Mouse (Mus musculus) erythroblast, embryonic 14.5 days (primary cell): Measurements from ENCODE around the gene Def8.

Experiments
- GATA1 ChIP-seq: IDR thresholded peaks from 2 replicates; pipeline ENCODE4 v1.6.1; 2012; ENCODE audit warnings: low read length, inconsistent platforms, mixed read lengths
- TAL1 ChIP-seq: IDR thresholded peaks from 3 replicates; pipeline ENCODE4 v1.6.1; 2012; ENCODE audit warnings: low read length, inconsistent platforms, mixed read lengths

DNA sequence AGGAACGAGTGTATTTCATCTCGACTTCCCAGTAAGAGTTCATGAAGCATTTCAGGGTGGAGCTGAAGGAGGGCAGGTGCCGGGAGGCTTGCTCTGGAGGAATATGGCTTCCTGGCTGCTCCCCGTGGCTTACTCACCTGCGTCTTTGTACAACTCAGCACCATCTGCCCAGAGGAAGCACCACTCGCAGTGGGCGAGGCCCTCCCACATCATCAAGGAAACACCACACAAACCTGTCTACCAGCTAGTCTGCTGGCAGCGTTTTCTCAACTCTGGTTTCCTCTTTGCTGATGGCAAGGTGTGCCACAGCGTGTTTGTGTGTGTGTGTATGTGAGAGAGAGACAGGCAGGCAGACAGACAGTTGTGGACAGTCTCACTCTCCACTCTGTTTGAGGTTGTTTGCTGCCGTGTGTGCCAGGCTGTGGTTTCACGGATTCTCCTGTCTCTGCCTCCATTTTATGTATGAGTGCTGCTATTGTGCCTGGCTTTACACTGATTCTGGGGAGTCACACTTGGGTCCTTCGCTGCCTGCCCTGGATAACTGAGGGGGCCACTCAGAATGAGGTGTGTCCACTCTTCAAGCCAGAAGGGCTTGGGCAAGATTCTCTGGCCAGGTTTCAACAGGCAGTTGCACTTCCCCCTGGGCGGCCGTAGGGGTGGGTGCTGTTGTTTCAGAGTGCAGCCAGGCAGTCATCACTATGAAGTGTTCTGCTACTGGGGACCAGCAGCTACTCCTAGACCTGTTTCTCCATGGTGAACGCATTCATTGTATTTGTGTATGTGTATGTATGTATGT, 68.2 kb downstream of the Def8 start:
- TF ChIP-seq GATA1 (no peak), TAL1 (no peak)
